Mouse (Mus musculus) liver, embryonic 11.5 days (tissue): Measurements from ENCODE around the gene Ak2. TPM values are rescaled to one million over a fixed set of nuclear protein-coding genes. Genes with fewer than 3 reads are reported as not detected.

ENCODE experiments used
- ATAC-seq: fragments of 200-750 bp; cut with Nextera tagmentation; replicated peaks from 2 replicates; pipeline ENCODE4 v1.8.0; 2017; ENCODE audit warnings: moderate number of reproducible peaks, mild to moderate bottlenecking, moderate TSS enrichment, moderate library complexity; ENCODE audit not compliant: low FRiP score
- DNase-seq: peaks from one replicate; pipeline ENCODE4 v3.0.0-alpha.2; 2017; ENCODE audit warnings: low spot score
- H3K27ac ChIP-seq: fragments of 300-500 bp; sonication (generic); 2 replicates; pipeline ENCODE4 v1.5.1; 2014; ENCODE audit warnings: mild to moderate bottlenecking, low read depth, low read length, control low read depth
- H3K27me3 ChIP-seq: fragments of 300-500 bp; sonication (generic); replicated peaks from 2 replicates; pipeline ENCODE4 v1.6.1; 2014; ENCODE audit warnings: low read length, mixed read lengths; ENCODE audit not compliant: control insufficient read depth, insufficient read depth
- H3K36me3 ChIP-seq: fragments of 300-500 bp; sonication (generic); 2 replicates; pipeline ENCODE4 v1.6.1; 2014; ENCODE audit warnings: mild to moderate bottlenecking, low read length, moderate library complexity, mixed read lengths; ENCODE audit not compliant: control insufficient read depth, insufficient read depth
- H3K4me1 ChIP-seq: fragments of 300-500 bp; sonication (generic); replicated peaks from 2 replicates; pipeline ENCODE4 v1.6.1; 2014; ENCODE audit warnings: low read length, mixed read lengths; ENCODE audit not compliant: control insufficient read depth, insufficient read depth
- H3K4me2 ChIP-seq: fragments of 300-500 bp; sonication (generic); 2 replicates; pipeline ENCODE4 v1.6.1; 2014; ENCODE audit warnings: mild to moderate bottlenecking, control low read depth, moderate library complexity
- H3K4me3 ChIP-seq: fragments of 300-500 bp; sonication (generic); 2 replicates; pipeline ENCODE4 v1.5.1; 2014; ENCODE audit warnings: low read depth, low read length, control low read depth
- H3K9ac ChIP-seq: fragments of 300-500 bp; sonication (generic); 2 replicates; pipeline ENCODE4 v1.6.1; 2014; ENCODE audit warnings: low read depth, low read length, control low read depth
- H3K9me3 ChIP-seq: fragments of 300-500 bp; sonication (generic); 2 replicates; pipeline ENCODE4 v1.6.1; 2016; ENCODE audit warnings: low read length, inconsistent platforms, mixed read lengths; ENCODE audit not compliant: control insufficient read depth
- WGBS: fragments of 180-500 bp; shearing (Covaris S2); extraction: QIAGEN DNeasy Blood & Tissue Kit; methylation state at CpG from one replicate; pipeline ENCODE4 v1.1.7; 2014; 5-methylcytosine and 5-hydroxymethylcytosine counted together
- polyA plus RNA-seq: library from polyadenylated mRNA; unstranded; fragments of >200 nt; fragmentation: Nextera tagmentation; extraction: Ambion mirVana; gene quantifications from 2 replicates; pipeline ENCODE4 v1.2.1, GENCODE M21; 2014

Gene Ak2
- polyA plus RNA-seq, 1 experiment from 2014 or later: 256 TPM

DNA sequence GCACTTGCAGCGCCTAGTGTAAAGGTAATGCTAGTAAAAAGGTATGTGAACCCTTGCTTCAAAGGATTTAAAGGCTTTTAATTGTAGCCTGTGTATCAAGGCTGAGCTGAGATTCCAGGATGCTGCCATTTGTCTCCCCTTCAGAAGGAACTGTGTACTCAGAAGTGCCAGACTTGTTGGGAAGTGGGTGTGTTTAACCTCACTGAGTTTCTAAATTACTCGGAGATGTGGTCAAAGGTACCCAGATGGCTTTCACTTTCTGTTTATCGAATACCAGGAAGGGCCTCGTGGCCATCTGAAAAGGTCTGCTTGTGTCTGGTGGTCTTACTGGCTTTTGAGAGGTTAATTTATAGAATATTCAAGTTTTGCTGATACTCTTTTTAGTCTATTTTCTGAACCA is 68.2 kb downstream of the Ak2 start:
- no peaks in the 10 kb centered on the region for H3K9me3 ChIP-seq
- no peak overlapping the region for H3K27ac ChIP-seq
- peaks cover 18% of the 10 kb centered on the region for H3K4me1 ChIP-seq
- ATAC-seq (no peak), DNase-seq (no peak)
- H3K36me3 ChIP-seq: no peaks in the 10 kb centered on the region
- peak overlapping the region; percentile 90 for H3K4me3 ChIP-seq
- peak overlapping the region; percentile 100 for H3K4me2 ChIP-seq
- peak overlapping the region; percentile 39; the same call in 1 of the 2 replicates for H3K9ac ChIP-seq
- 35% methylated on average over 4 of the region's 4 CpGs for WGBS
- H3K27me3 ChIP-seq: no peaks in the 10 kb centered on the region

Other genes with a start within 250 kb of the Ak2 start
- gene A3galt2, start 236.6 kb upstream of the Ak2 start, polyA plus RNA-seq: 0.14 TPM in 1 of 2 replicates, not detected in the other
- 23.1 and 25.3 TPM in 2 replicates for gene Zfp362, start 185.9 kb upstream of the Ak2 start, polyA plus RNA-seq
- 3.0 and 4.3 TPM in 2 replicates for gene Trim62, start 108.4 kb upstream of the Ak2 start, polyA plus RNA-seq
- 4.6 and 5.8 TPM in 2 replicates for gene Azin2, start 29.5 kb upstream of the Ak2 start, polyA plus RNA-seq
- 6.7 and 7.2 TPM in 2 replicates for gene Rnf19b, start 66.3 kb downstream of the Ak2 start, polyA plus RNA-seq
- gene Tmem54, start 113.6 kb downstream of the Ak2 start, polyA plus RNA-seq: 2.3 and 3.3 TPM in 2 replicates
- 3.1 and 4.4 TPM in 2 replicates for gene Hpca, start 130.1 kb downstream of the Ak2 start, polyA plus RNA-seq
- 1.8 and 2.0 TPM in 2 replicates for gene Fndc5, start 145.0 kb downstream of the Ak2 start, polyA plus RNA-seq
- gene S100pbp, start 197.8 kb downstream of the Ak2 start, polyA plus RNA-seq: 17.2 and 18.9 TPM in 2 replicates
- 129 TPM in 2 replicates for gene Yars, start 197.8 kb downstream of the Ak2 start, polyA plus RNA-seq